Mouse (Mus musculus) ES-Bruce4 (cell line): ENCODE data around the gene Dll3. TPM values are rescaled to one million over a fixed set of nuclear protein-coding genes. Genes with fewer than 3 reads are reported as not detected.

Experiments
- H3K27ac ChIP-seq: 2 replicates; pipeline ENCODE4 v1.5.1; 2012; ENCODE audit warnings: low read length, inconsistent platforms; ENCODE audit not compliant: insufficient read depth
- H3K27me3 ChIP-seq: 2 replicates; pipeline ENCODE4 v1.6.1; 2012; ENCODE audit warnings: mild to moderate bottlenecking, low read length, inconsistent platforms; ENCODE audit not compliant: control insufficient read depth, poor library complexity, insufficient read depth, severe bottlenecking
- H3K36me3 ChIP-seq: 2 replicates; pipeline ENCODE4 v1.6.1; 2012; ENCODE audit warnings: inconsistent platforms, mild to moderate bottlenecking, low read length, moderate library complexity; ENCODE audit not compliant: control insufficient read depth, poor library complexity, insufficient read depth, severe bottlenecking
- H3K4me1 ChIP-seq: one replicate; pipeline ENCODE4 v1.8.1; 2011; ENCODE audit warnings: low read length; ENCODE audit not compliant: control insufficient read depth, insufficient read depth
- H3K4me3 ChIP-seq: 2 replicates; pipeline ENCODE4 v1.5.1; 2011; ENCODE audit warnings: low read depth, mild to moderate bottlenecking, low read length
- H3K9ac ChIP-seq: 2 replicates; pipeline ENCODE4 v1.6.1; 2012; ENCODE audit warnings: low read depth, mild to moderate bottlenecking, inconsistent platforms; ENCODE audit not compliant: poor library complexity, severe bottlenecking
- H3K9me3 ChIP-seq: replicated peaks from 2 replicates; pipeline ENCODE4 v1.6.1; 2012; ENCODE audit warnings: mild to moderate bottlenecking, low read length, inconsistent platforms; ENCODE audit not compliant: control insufficient read depth, poor library complexity, insufficient read depth, severe bottlenecking
- CTCF ChIP-seq: IDR thresholded peaks from one replicate; pipeline ENCODE4 v1.8.1; 2011; ENCODE audit warnings: low read depth, low read length
- EP300 ChIP-seq: IDR thresholded peaks from 2 replicates; pipeline ENCODE4 v1.6.1; 2011; ENCODE audit warnings: low read depth, low read length; ENCODE audit not compliant: insufficient read depth
- POLR2A ChIP-seq: IDR thresholded peaks from one replicate; pipeline ENCODE4 v1.8.1; 2011; ENCODE audit warnings: low read length; ENCODE audit not compliant: insufficient read depth
- polyA plus RNA-seq: library from polyadenylated mRNA; stranded (reverse); fragments of >200 nt; gene quantifications from 2 replicates; pipeline ENCODE4 v1.2.4, GENCODE M21; 2011; ENCODE audit warnings: low read depth; ENCODE audit not compliant: missing spikeins, insufficient read depth, insufficient read length

Gene Dll3
- polyA plus RNA-seq, 1 experiment: 10.5 TPM

GRCm38 (mm10) chr7:28311926-28312543, 10.0 kb upstream of the Dll3 start, which contains the start of gene Timm50:
Gene Timm50 (minus strand): TSS chr7:28312072.
- peak within 1 kb of the TSS; percentile 83 for H3K9ac ChIP-seq
- H3K4me3 ChIP-seq: peak within 1 kb of the TSS; percentile 94
- no peaks in the 10 kb centered on the region for H3K9me3 ChIP-seq
- peaks cover 2% of the 10 kb centered on the region for H3K4me1 ChIP-seq
- H3K36me3 ChIP-seq: peaks cover 39% of the 10 kb centered on the region
- no peak for TF ChIP-seq POLR2A
- 0 out of 2 replicates have a peak, but pooled peaks have one; percentile 44 for TF ChIP-seq EP300
- H3K27me3 ChIP-seq: no peaks in the 10 kb centered on the region
- no peak within 1 kb of the TSS for H3K27ac ChIP-seq

DNA sequence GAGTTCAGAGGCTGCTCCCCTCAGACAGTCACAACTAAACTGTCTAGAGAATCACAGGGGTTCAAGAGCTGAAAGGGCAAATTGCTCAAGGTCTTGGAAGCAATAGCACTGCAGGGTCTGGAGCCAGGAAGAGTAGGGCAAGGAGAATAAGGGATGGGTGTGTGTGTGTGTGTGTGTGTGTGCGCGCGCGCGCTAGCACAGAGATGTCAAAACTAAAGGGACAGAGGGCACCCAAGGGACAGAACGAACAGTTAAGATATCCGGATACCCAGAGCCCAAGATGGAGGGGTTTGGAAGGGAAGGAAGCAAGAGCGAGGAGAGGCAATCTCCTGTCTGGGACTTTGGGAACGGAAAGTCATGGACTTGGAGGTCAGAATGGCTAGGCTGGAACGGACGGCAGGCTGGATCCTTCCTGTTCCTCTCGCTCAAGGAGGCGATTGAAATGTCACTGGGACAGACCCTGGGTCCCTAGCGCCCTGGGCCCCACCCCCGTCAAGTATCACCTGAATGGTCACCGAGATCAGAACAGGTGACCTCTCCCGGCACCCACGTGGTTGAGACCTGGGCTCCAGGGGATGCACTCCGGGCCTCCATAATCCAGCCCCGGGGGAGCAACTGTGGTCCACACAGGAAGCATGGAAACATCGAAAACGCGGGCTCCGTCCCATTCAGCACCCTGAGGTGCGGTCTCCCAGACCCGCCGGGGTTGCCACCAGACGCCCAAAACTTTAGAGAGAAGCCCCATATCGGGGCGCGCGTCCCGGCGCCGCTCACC, 9.3 kb upstream of the Dll3 start:
- H3K27ac ChIP-seq: no peak overlapping the region
- no peaks in the 10 kb centered on the region for H3K27me3 ChIP-seq
- no peak for TF ChIP-seq EP300
- no peak for TF ChIP-seq POLR2A
- TF ChIP-seq CTCF: no peak
- H3K9me3 ChIP-seq: no peaks in the 10 kb centered on the region
- H3K36me3 ChIP-seq: peaks cover 40% of the 10 kb centered on the region
- H3K9ac ChIP-seq: peak overlapping the region; percentile 83
- peaks cover 2% of the 10 kb centered on the region for H3K4me1 ChIP-seq
- H3K4me3 ChIP-seq: peak overlapping the region; percentile 94

DNA sequence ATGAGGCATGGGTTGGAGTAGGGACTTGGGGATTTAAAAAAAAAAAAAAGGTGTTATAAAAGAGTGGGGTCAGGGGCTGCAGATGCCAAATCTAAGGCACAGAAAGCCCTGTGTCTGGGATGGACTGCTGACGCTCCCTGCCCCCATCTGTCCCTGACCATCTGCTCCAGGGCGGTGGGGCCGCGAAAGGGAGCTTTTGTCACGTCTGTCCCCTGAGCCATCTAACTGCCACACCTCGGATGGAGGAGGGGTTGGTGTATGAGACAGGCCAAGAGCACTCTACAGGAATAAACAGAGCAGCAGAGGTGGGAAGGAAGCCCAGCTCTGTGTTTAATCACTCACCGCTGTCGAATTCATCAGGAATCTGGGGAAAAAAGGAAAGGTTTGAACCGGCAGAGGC, 7.7 kb upstream of the Dll3 start:
- peaks cover 43% of the 10 kb centered on the region for H3K36me3 ChIP-seq
- H3K4me3 ChIP-seq: no peak overlapping the region
- H3K27ac ChIP-seq: no peak overlapping the region
- no peak for TF ChIP-seq EP300
- no peak for TF ChIP-seq CTCF
- TF ChIP-seq POLR2A: no peak
- H3K9ac ChIP-seq: no peak overlapping the region
- H3K27me3 ChIP-seq: no peaks in the 10 kb centered on the region
- peaks cover 2% of the 10 kb centered on the region for H3K4me1 ChIP-seq
- no peaks in the 10 kb centered on the region for H3K9me3 ChIP-seq

GRCm38 (mm10) chr7:28306216-28306615, 4.2 kb upstream of the Dll3 start:
- H3K36me3 ChIP-seq: peaks cover 43% of the 10 kb centered on the region
- TF ChIP-seq POLR2A (no peak), CTCF (no peak), EP300 (no peak)
- no peak overlapping the region for H3K4me3 ChIP-seq
- H3K4me1 ChIP-seq: peaks cover 2% of the 10 kb centered on the region
- no peak overlapping the region for H3K9ac ChIP-seq
- H3K27me3 ChIP-seq: no peaks in the 10 kb centered on the region
- no peaks in the 10 kb centered on the region for H3K9me3 ChIP-seq
- H3K27ac ChIP-seq: no peak overlapping the region

DNA sequence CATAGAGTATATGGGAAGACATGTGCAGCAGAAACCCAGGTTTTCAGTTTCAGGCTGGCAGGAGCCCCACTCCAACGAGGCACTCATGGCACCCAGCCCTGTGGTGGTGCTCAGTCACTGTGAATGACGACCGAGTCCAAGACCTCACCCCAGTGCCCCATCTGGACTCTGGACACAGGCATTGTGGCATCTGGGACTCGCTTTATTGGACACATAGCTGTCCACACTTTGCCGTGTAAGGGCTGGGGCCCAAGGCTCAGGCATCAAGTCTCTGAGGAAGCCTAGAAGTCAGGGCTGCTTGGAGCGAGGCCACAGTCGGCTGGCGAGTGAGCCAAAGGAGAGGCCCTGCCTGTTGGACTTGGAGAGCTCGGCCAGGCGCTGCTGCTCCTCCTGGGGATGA, 3.6 kb upstream of the Dll3 start:
- H3K36me3 ChIP-seq: peaks cover 43% of the 10 kb centered on the region
- H3K27me3 ChIP-seq: no peaks in the 10 kb centered on the region
- H3K4me3 ChIP-seq: no peak overlapping the region
- no peaks in the 10 kb centered on the region for H3K9me3 ChIP-seq
- TF ChIP-seq EP300 (no peak), CTCF (no peak), POLR2A (no peak)
- no peak overlapping the region for H3K9ac ChIP-seq
- H3K27ac ChIP-seq: no peak overlapping the region
- H3K4me1 ChIP-seq: peaks cover 2% of the 10 kb centered on the region

GRCm38 (mm10) chr7:28298837-28299625, 3.0 kb downstream of the Dll3 start:
- H3K4me1 ChIP-seq: no peaks in the 10 kb centered on the region
- TF ChIP-seq CTCF (peak; percentile 67), EP300 (no peak)
- H3K9me3 ChIP-seq: no peaks in the 10 kb centered on the region
- no peak overlapping the region for H3K27ac ChIP-seq
- H3K36me3 ChIP-seq: no peaks in the 10 kb centered on the region
- peak overlapping the region; percentile 54 for H3K9ac ChIP-seq
- no peaks in the 10 kb centered on the region for H3K27me3 ChIP-seq
- H3K4me3 ChIP-seq: peak overlapping the region; percentile 27
